In the genomic region with DNA sequence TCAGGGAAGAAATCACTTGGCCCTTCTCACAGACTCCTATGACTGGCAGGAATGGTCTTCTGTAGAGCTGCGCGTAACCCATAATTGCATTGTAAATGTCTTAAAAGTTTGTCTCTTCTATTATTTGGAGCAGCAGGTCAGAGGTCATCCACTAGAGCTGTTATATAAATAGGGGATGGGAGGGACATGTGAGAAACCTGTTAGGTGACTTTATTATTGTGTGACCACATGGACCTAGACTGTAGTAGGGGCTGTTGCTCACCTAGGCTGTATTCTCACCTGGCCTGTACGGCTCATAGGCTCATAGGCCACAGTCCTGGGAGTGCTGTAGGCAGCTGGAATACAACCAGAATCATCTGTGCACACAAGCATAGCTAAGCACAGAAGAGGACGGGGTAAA, we compare ENCODE assay signal across 20 mouse cellular contexts.
"Had no signal": no experiment of that assay in that cellular context is flagged by ENCODE, and none has a peak within 500 bp of the region (broad histone marks: within the 10 kb centered on the region; RNA-seq: fewer than 3 reads in every experiment).

No protein-coding gene starts in this region.

- H3K27ac ChIP-seq: hindbrain, embryonic 14.5 days; hindbrain, postnatal 0 days; limb, embryonic 10.5 days; limb, embryonic 13.5 days; liver, embryonic 13.5 days; midbrain, embryonic 10.5 days; neural tube, embryonic 12.5 days; neural tube, embryonic 15.5 days had no signal

- H3K36me3 ChIP-seq: limb, embryonic 10.5 days; limb, embryonic 13.5 days; liver, embryonic 13.5 days; midbrain, embryonic 10.5 days; neural tube, embryonic 12.5 days; neural tube, embryonic 15.5 days had no signal

- H3K4me1 ChIP-seq: megakaryocyte, embryonic 14.5 days; neural tube, embryonic 12.5 days had no signal

- H3K9ac ChIP-seq: hindbrain, embryonic 14.5 days; limb, embryonic 13.5 days; liver, embryonic 13.5 days; neural tube, embryonic 12.5 days; neural tube, embryonic 15.5 days had no signal

- DNase-seq: kidney, adult 18-20 months; kidney, adult 9 months; kidney, postnatal 14 days; kidney, postnatal 4 days; liver; liver, embryonic 13.5 days; midbrain, embryonic 14.5 days; retina, postnatal 1 day; right cerebral cortex, postnatal 25 days; spleen, adult 18-20 months; thymus, postnatal 25 days had no signal

- H3K27me3 ChIP-seq: liver, embryonic 13.5 days; megakaryocyte, embryonic 14.5 days; neural tube, embryonic 12.5 days; neural tube, embryonic 15.5 days had no signal

- H3K9me3 ChIP-seq: limb, embryonic 10.5 days; limb, embryonic 13.5 days; liver, embryonic 13.5 days; midbrain, embryonic 10.5 days; neural tube, embryonic 12.5 days; neural tube, embryonic 15.5 days had no signal

- H3K4me2 ChIP-seq: hindbrain, embryonic 14.5 days; limb, embryonic 13.5 days; liver, embryonic 13.5 days; neural tube, embryonic 12.5 days; neural tube, embryonic 15.5 days had no signal

- H3K4me3 ChIP-seq: limb, embryonic 10.5 days; limb, embryonic 13.5 days; liver, embryonic 13.5 days; megakaryocyte, embryonic 14.5 days; midbrain, embryonic 10.5 days; neural tube, embryonic 12.5 days; neural tube, embryonic 15.5 days had no signal

- ATAC-seq: hindbrain, postnatal 0 days; inflammation-experienced regulatory T-cells, adult 6 months had no signal
